Mouse (Mus musculus): ENCODE measurements around the gene Sec1. TPM values are rescaled to one million over a fixed set of nuclear protein-coding genes. Genes with fewer than 3 reads are reported as not detected.

The Sec1 gene
- total and polyA plus RNA-seq, 2 experiments from 2014 or later, result 0.37 to 1.0 TPM

GRCm38 (mm10) chr7:45733477-45733876 lies 39.3 kb upstream of the Sec1 start:
- no peak overlapping the region for H3K4me2 ChIP-seq (ENCODE audit: low read depth, low read length, poor library complexity, severe bottlenecking)
- no peak overlapping the region for H3K27ac ChIP-seq (ENCODE audit: low read depth, low read length)
- whole genome bisulfite sequencing, result 86% methylated on average over 5 of the region's 5 CpGs

GRCm38 (mm10) chr7:45730727-45731431 lies 36.7 kb upstream of the Sec1 start:
- no peak for ATAC-seq (ENCODE audit: low FRiP score)
- DNase-seq (ENCODE audit: low spot score), result no peak
- TF ChIP-seq CTCF (IDR thresholded peaks at IDR 0.05), result peak; percentile 64
- H3K4me3 ChIP-seq (ENCODE audit: low read depth, low read length), result no peak overlapping the region
- WGBS, result 18% methylated on average over 16 of the region's 16 CpGs
- H3K9ac ChIP-seq (replicated peaks; ENCODE audit: low read length, poor library complexity, severe bottlenecking), result no peak overlapping the region
- H3K27ac ChIP-seq (ENCODE audit: low read depth, low read length), result no peak overlapping the region
- H3K4me2 ChIP-seq (ENCODE audit: low read depth, low read length, poor library complexity, severe bottlenecking), result no peak overlapping the region
- H3K36me3 ChIP-seq (ENCODE audit: insufficient read depth, low read length), result peaks cover 5% of the 10 kb centered on the region
- H3K4me1 ChIP-seq (ENCODE audit: insufficient read depth, low read length), result no peaks in the 10 kb centered on the region
- no peaks in the 10 kb centered on the region for H3K27me3 ChIP-seq (ENCODE audit: insufficient read depth, low read length)
- no peaks in the 10 kb centered on the region for H3K9me3 ChIP-seq (ENCODE audit: low read length)

More at GRCm38 (mm10) chr7:45733477-45733876, 39.3 kb upstream of the Sec1 start:
- no peak overlapping the region for H3K9ac ChIP-seq (replicated peaks; ENCODE audit: low read length, poor library complexity, severe bottlenecking)
- no peaks in the 10 kb centered on the region for H3K27me3 ChIP-seq (ENCODE audit: insufficient read depth, low read length)
- H3K36me3 ChIP-seq (ENCODE audit: insufficient read depth, low read length), result no peaks in the 10 kb centered on the region
- DNase-seq (ENCODE audit: low spot score) (no peak), ATAC-seq (ENCODE audit: low FRiP score) (no peak)
- no peak overlapping the region for H3K4me3 ChIP-seq (ENCODE audit: low read depth, low read length)
- H3K4me1 ChIP-seq (ENCODE audit: insufficient read depth, low read length), result no peaks in the 10 kb centered on the region
- no peak for TF ChIP-seq CTCF (IDR thresholded peaks at IDR 0.05)
- no peaks in the 10 kb centered on the region for H3K9me3 ChIP-seq (ENCODE audit: low read length)

- H3K36me3 ChIP-seq (ENCODE audit: insufficient read depth, low read length), result peaks cover 27% of the 10 kb centered on the region
- H3K4me2 ChIP-seq (ENCODE audit: low read depth, low read length, poor library complexity, severe bottlenecking), result no peak overlapping the region
- TF ChIP-seq CTCF (IDR thresholded peaks at IDR 0.05), result no peak
Measured at GRCm38 (mm10) chr7:45727625-45728024, 33.4 kb upstream of the Sec1 start.

GRCm38 (mm10) chr7:45726419-45726818 lies 32.2 kb upstream of the Sec1 start:
- no peak for TF ChIP-seq CTCF (IDR thresholded peaks at IDR 0.05)
- ATAC-seq (ENCODE audit: low FRiP score), result no peak
- no peak overlapping the region for H3K4me2 ChIP-seq (ENCODE audit: low read depth, low read length, poor library complexity, severe bottlenecking)

More at GRCm38 (mm10) chr7:45727625-45728024, 33.4 kb upstream of the Sec1 start:
- no peaks in the 10 kb centered on the region for H3K4me1 ChIP-seq (ENCODE audit: insufficient read depth, low read length)
- no peak overlapping the region for H3K27ac ChIP-seq (ENCODE audit: low read depth, low read length)
- 84% methylated on average over 3 of the region's 3 CpGs for WGBS
- ATAC-seq (ENCODE audit: low FRiP score) (no peak), DNase-seq (ENCODE audit: low spot score) (no peak)
- no peak overlapping the region for H3K9ac ChIP-seq (replicated peaks; ENCODE audit: low read length, poor library complexity, severe bottlenecking)
- H3K27me3 ChIP-seq (ENCODE audit: insufficient read depth, low read length), result no peaks in the 10 kb centered on the region
- H3K4me3 ChIP-seq (ENCODE audit: low read depth, low read length), result no peak overlapping the region
- no peaks in the 10 kb centered on the region for H3K9me3 ChIP-seq (ENCODE audit: low read length)

GRCm38 (mm10) chr7:45725713-45726112 lies 31.5 kb upstream of the Sec1 start, which contains the start of gene Spaca4:
Gene Spaca4 (minus strand): TSS chr7:45725813.
- DNase-seq (ENCODE audit: low spot score), result no peak
- ATAC-seq (ENCODE audit: low FRiP score), result no peak
- Histone ChIP-seq H3K27ac (ENCODE audit: low read depth, low read length) (no peak within 1 kb of the TSS), H3K9me3 (ENCODE audit: low read length) (no peaks in the 10 kb centered on the region), H3K27me3 (ENCODE audit: insufficient read depth, low read length) (no peaks in the 10 kb centered on the region), H3K36me3 (ENCODE audit: insufficient read depth, low read length) (peaks cover 40% of the 10 kb centered on the region), H3K9ac (replicated peaks; ENCODE audit: low read length, poor library complexity, severe bottlenecking) (no peak within 1 kb of the TSS), H3K4me3 (ENCODE audit: low read depth, low read length) (no peak within 1 kb of the TSS), H3K4me1 (ENCODE audit: insufficient read depth, low read length) (no peaks in the 10 kb centered on the region), H3K4me2 (ENCODE audit: low read depth, low read length, poor library complexity, severe bottlenecking) (no peak within 1 kb of the TSS)
- WGBS, result 93% methylated on average over 11 of the region's 11 CpGs
- TF ChIP-seq CTCF (IDR thresholded peaks at IDR 0.05), result no peak

More at GRCm38 (mm10) chr7:45726419-45726818, 32.2 kb upstream of the Sec1 start:
- Histone ChIP-seq H3K4me3 (ENCODE audit: low read depth, low read length) (no peak overlapping the region), H3K27ac (ENCODE audit: low read depth, low read length) (no peak overlapping the region), H3K9ac (replicated peaks; ENCODE audit: low read length, poor library complexity, severe bottlenecking) (no peak overlapping the region), H3K9me3 (ENCODE audit: low read length) (no peaks in the 10 kb centered on the region), H3K4me1 (ENCODE audit: insufficient read depth, low read length) (no peaks in the 10 kb centered on the region), H3K36me3 (ENCODE audit: insufficient read depth, low read length) (peaks cover 35% of the 10 kb centered on the region), H3K27me3 (ENCODE audit: insufficient read depth, low read length) (no peaks in the 10 kb centered on the region)
- DNase-seq (ENCODE audit: low spot score), result no peak
- 95% methylated on average over 10 of the region's 10 CpGs for WGBS

GRCm38 (mm10) chr7:45725151-45725550 lies 30.9 kb upstream of the Sec1 start:
- Histone ChIP-seq H3K4me2 (ENCODE audit: low read depth, low read length, poor library complexity, severe bottlenecking) (no peak overlapping the region), H3K27ac (ENCODE audit: low read depth, low read length) (no peak overlapping the region), H3K9me3 (ENCODE audit: low read length) (no peaks in the 10 kb centered on the region), H3K36me3 (ENCODE audit: insufficient read depth, low read length) (peaks cover 44% of the 10 kb centered on the region), H3K27me3 (ENCODE audit: insufficient read depth, low read length) (no peaks in the 10 kb centered on the region), H3K9ac (replicated peaks; ENCODE audit: low read length, poor library complexity, severe bottlenecking) (no peak overlapping the region), H3K4me3 (ENCODE audit: low read depth, low read length) (no peak overlapping the region), H3K4me1 (ENCODE audit: insufficient read depth, low read length) (no peaks in the 10 kb centered on the region)
- ATAC-seq (ENCODE audit: low FRiP score) (no peak), DNase-seq (ENCODE audit: low spot score) (no peak)
- TF ChIP-seq CTCF (IDR thresholded peaks at IDR 0.05), result no peak
- 94% methylated on average over 9 of the region's 9 CpGs for WGBS
